Mouse (Mus musculus) kidney, adult 2 months (tissue): ENCODE measurements around the gene Hoxa2.

Experiments
- CTCF ChIP-seq: fragments of 200-500 bp; conservative IDR thresholded peaks from 2 replicates; pipeline ENCODE4 v1.5.1; 2011; ENCODE audit warnings: low read depth, mild to moderate bottlenecking, control low read depth, low read length, moderate library complexity, mixed read lengths; ENCODE audit not compliant: insufficient read depth, insufficient read length
- POLR2A ChIP-seq: fragments of 200-500 bp; IDR thresholded peaks from one replicate; pipeline ENCODE4 v1.6.1; 2011; ENCODE audit warnings: low read depth, low read length, control low read depth

DNA sequence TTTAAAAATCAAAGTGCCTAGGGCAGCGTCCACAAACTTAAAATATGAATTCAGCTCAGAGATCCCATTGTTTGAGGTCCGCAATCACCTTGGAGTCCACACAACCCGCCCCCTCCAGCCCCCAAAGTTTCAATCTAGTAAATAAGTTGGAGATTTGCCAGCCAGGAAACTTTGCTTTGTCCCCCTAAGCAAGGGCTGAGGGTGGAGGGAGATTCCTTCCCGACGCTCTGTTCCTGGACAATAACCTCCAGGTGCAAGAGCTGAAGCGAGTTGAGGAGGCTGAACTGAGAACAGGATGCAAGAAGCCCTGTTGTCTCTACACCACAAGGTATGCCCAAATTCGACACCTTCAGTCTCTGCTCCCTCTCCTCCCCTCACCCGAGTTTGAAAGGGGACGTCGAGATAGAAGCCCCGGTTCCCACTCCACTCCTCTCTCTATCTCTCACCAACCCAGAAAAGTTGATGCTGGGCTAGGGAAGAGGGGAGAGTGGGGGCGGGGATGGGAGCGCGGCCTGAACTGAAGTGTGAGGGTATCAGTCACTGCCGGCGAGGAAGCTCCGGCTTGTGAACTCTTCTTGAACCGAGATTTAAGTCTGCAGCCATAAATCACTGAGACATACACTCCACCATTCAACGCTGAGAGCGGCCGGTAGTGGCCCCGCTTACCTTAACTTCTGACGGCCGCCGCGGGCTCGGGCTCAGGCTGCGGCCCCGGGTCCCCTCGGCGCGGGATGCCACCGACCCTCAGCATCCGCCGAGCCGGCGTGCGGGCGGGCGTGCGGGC is 10.5 kb upstream of the Hoxa2 start:
- TF ChIP-seq CTCF (no peak), POLR2A (no peak)
